Mouse (Mus musculus): ENCODE measurements at regions not wholly inside any gene's neighbourhood (a gene's known extent, or its start where the extent isn't known, plus 50 kb on each side); places are given as distances from the start of the nearest gene placed in this dataset.

DNA sequence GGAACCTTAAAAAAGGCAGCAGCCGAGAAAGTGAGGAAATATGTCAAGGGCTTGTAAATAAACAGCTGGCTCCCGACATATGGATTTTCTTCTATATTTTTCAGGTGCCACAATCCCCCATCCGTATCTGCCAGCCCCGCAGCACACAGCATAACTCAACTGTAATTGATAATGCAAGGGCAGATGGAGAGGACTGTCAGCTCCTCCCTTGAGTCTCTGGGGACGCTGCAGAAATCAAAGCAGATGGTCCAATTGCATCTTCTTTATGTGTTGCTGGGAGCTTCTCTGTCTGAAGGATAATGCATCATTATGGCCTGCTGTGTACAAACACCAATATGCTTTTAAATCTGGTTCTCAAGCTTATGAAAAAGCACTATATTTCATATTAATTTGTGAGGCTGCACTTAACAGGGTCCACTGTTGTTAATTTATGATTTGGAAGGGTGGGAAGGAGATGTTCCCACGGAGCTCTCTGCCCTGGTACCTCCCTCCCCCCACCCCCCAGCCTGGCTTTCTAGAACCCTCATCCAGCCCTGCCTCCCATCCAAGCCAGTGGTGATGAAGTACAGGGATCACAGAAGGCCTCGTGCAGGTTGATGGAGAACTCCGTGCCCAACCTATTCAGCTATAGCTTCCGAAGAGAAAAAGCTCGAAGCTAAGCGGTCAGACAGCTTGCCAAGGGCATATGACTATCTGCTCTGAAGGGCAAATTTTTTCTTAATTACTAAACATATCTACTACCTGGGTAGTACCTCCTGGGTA, 603.7 kb downstream of the Tox3 start:
- peak; percentile 14 for DNase-seq

DNA sequence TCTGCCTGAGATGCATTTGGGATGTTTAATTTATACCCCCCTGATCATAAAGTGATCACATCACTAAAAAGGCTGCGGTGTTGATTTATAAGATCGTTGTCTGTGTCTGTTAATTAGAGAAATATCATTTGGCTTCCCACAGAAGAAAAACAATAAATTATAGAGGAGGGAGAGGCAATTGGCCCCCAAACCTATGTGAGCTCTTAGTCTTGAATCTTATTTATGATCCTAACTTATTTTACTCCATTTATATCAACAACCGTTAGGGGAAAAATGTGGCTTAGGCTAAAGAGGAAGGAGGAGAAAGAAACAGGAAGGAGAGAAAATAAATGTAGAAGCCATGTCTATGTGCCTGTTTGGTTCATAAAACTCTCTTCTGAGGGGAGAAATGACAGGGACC, 609.5 kb downstream of the Tox3 start:
- DNase-seq, result no peak

DNA sequence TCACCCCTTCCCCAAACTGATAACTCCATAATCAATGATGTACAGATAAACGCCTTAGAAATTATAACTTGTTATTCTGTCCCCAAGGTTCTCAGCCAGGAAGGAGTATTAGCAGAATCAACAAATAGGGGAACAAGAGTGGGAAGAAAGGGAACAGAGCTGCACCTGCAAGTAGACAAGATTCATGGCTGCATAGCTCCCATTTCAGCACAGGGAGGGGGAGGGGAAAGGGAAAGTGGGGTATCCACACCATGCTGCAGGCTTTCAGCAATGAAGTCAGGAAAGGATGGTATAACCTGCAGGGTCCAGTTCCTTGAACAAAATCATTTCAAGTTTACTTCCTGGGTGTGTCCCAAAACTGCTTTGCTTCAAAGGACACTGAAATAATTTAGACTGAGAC, 610.5 kb downstream of the Tox3 start:
- DNase-seq, result no peak

DNA sequence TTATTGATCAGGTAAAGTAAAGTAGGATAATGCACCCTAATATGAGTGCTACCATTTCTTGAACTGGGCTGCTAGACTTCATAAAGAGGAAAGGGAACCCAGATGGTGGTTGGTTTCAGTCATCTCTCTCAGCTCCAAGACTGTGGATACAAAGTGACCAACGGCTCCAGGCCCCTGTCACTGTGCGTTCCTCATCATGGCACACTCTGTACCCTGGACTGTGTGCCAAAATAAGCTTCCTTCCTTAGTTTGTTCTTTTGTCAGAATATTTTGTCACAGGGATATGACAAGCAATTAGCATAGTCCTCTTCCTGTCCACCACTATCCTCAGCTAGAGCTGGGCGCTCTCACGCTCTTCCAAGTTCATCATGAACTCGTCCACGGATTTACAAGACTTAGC, 620.9 kb downstream of the Tox3 start:
- no peak for DNase-seq

DNA sequence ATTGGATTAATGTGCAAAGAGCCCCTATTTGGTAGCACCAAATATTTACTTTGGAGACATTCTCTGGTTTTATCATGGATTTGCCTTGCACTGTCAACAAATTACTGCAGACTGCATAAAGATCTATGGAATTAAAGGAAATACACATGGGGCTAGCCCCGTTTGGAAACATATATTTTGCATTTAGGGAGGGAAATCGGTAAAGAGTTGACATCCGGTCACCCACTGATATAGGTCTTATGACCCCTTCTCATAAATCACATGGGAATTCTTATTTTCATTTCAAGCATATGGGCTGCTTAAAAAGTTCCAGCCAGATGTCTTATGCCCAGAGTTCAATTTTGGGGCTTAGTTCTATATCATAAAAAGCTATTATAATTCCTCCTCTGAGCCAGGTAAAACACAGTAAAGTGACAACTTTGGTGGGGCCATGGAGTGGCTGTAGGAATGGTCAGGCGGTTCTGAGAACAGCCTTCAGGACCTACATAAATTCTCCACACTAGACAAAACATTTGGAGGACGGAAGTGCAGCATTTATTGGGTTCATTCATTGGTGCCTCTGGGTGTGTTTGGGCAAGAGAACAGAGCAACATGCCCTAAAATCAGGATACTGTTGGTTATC, 626.3 kb downstream of the Tox3 start:
- DNase-seq, result no peak

DNA sequence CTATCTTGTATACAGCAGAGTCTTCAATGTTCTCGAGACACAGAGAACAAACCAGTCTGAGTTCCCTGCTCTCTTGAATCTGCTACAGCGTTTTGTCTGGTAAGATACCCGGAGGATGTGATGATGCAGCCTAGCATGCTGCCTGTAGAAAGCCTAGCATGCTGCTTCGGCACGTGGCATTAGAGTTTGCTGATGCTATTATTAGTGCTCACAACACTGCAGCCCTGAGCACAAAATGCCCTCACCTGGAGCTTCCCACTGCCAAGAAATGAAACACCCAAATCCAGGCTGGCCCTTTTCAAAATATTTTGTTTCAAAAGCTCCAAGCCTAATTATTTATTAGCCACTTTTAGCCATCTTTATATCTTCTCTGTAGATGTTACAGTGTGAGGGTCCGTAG, 634.3 kb downstream of the Tox3 start:
- DNase-seq, result no peak

DNA sequence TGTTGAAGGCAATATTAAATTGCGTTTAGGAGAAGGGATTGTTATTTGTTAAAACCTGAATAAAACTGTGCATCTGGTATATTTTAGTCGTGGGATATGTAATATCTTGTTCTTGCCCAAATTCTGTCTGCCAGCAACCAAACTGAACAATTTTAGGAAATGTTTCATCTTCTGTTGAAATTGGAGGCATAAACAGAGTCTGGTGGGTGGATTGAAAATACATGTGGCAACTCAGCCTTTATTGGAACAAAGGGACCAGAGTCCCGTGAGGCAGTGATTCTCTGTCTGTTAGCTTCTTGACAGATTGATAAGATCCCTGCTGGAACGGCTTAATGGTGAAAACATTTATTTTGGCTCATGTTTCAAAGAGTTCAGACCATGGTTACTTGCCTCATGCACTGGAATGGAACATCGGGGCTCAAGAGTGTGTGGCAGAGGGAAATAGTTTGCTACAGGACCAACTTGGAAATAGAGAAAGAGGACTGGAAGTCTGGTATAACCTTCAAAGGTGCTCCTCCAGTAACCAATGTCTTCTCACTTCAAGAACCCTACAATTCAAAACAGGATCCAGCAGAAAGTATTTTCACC, 640.7 kb downstream of the Tox3 start:
- DNase-seq, result peak; percentile 62

DNA sequence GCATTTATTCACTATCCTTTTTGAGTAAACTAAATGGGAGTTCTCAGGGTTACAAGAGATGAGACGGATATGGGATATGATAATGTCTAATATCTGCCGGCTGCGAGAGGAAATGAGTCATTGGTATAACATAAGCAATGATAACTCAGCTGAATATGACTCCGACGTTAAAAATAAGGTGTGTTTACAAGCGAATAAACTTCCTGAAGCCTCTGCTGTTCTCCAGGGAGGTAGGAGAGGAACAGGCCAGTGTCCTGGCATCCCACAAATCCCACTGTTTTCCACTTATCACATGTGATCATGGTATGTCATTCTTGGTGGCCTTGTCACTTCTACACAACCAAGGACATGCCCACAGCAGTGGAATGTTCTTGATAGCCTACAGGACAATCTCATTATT, 641.7 kb upstream of the Sall1 start:
- no peak for DNase-seq

DNA sequence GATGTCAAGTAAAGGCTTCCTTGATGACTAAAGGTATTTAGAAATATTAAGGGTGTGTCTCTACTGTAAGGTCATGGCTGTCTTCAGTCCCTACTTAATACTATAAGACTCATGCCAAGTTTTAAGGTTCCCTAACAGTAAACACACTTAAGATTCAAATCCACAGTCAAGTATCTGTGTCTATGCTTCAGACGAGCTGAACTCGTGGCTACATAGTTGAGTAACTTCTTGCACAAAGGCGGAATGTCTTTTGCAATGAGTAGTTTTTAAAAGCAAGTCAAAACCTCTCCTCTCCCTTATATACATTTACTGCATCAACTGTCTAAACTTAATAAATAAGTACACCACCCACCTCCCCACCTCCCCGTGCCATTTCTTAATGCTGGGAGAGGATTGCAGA, 637.0 kb upstream of the Sall1 start:
- no peak for DNase-seq

DNA sequence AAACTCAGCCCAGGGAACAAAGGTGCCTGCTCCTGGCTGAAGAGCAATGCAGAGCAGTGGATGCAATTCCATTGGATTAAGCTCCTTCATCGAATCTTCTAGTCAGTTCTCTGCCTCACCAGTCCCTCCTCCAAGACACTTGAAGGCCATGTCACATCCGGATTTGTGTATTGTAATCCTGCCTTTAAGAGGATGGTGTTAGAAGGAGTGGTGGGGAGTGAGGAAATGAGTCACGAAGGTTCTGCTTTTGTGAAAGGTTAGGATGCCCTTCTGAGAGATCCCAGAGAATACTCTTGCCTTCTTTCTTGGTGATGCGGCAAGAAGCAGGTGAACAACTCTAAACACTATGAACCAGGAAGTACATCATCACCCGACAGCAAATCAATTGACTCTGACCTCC, 636.4 kb upstream of the Sall1 start:
- DNase-seq, result no peak

DNA sequence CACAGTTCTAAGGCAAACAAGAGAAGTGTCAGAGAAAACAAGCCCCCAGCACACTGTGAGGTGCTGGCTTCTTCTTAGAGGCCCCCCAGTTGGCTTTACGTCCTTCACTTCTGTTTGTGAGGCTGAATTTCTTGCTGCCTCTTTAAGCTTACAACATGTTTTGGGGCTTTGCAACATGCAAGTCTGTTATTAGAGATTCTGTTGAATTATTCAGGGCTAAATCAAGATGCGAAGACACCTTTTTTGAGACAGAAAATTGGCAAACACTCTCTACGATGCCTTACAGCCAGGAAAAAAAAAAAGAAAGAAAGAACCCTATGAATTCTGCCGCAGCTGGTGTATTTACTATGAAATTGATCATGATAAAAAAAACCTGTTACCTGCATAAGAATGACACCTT, 635.6 kb upstream of the Sall1 start:
- DNase-seq, result no peak

DNA sequence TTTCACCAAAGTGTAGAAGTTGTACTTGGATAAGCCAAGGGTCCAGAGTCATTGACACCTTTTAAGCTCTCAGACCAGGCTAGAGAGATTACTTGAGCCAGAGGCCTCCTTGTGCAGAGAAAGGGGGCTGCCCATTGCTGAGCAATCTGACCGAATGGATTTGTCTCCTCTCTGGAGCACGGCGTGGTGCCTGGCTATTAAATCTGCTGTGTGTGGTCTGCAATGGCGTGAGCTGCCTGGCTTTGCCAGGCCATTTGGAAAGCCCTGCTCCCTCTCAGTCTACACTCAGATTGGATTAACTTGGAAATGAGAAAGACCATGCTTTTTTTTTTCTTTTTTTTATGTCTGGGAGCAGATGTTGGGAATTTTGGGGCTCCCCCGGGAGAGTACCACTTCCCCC, 633.3 kb upstream of the Sall1 start:
- DNase-seq, result no peak

DNA sequence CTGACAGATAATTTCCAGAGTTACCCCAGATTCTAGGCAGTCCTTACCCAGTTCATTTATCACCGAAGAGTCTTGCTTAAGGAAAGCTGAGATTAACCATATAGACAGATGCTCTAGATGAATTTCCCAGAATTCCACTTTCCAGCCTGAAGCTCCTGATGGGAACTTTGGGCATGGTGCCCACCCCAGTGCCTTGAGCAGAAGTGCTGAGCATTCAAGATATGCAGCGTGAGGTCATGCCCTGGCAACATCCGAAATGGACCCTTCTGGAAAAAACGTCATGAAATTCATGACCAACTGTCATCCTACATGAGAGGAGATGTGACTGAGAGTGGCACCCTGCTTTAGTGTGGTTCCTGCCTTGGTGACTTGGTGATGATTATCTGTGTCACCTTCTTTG, 629.9 kb upstream of the Sall1 start:
- no peak for DNase-seq

DNA sequence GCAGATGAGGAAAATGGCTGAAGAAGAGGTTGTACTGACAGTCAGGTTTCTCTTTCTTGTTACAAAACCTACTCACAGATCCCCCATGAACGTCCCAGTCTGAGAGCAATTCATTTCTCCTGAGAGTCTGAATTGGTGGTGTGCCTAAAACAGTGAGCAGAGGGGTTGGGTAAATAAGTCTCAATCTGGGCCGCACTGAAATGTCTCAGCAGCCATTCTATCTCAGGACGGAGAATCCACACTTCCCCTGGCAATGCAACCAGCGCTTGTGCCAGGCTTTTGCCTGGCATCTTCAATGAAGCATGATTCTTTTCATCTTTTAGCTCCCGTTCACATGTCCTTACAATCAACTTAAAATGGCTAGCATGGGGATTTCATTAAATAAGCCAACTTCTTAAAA, 628.7 kb upstream of the Sall1 start:
- DNase-seq, result no peak

DNA sequence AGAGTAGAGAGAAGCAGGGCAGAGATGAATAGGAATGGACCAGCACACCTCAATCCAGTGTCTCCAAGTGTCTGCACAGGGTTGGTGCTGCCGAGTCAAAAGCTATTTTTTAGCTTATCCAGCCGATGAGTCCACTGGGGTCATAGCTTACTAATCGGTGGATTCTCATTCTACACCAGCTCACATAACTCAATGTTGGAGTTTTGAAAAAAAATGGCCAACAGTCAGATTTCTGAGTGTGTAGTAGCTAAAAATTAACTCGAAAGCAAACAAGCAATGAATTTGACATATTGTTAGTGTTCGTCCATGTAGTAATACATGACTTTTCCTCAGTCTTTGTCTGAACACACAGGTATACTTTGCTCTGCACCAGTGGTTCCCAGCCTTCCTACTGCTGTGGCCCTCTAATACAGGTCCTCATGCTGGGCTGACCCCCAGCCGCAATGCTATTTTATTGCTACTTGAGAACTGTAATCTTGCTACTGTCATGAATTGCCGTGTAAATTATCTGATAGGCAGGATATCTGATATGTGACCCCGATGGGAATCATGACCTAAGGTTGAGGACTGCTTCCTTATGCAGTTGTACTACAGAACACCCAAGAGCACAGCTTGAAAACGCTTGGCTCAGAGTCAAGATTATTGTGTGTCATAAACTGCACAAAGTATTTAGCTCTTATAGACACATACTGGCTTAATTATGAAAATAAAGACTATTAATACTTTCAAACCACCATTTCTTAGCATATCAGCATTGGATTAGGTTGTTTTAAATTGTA, 621.1 kb upstream of the Sall1 start:
- DNase-seq, result no peak

DNA sequence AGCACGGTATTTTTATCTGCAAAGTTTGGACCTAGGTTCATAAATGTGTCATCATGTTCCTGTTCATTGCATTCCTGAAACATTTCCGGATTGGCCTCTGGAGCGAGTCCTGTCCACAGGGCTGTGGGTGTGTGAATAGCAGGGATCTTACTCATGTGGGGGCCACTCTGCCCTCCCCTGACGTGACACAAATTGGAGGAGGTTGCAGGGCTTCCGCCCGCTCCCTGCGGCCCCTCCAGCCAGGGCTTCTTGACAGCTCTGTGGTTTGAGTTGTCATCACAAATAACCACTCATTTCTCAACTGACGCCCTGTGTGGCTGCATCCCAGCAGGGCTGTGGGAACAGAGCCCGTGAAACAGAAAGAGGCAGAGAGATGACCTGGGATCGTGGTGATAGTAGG, 619.9 kb upstream of the Sall1 start:
- DNase-seq, result no peak

DNA sequence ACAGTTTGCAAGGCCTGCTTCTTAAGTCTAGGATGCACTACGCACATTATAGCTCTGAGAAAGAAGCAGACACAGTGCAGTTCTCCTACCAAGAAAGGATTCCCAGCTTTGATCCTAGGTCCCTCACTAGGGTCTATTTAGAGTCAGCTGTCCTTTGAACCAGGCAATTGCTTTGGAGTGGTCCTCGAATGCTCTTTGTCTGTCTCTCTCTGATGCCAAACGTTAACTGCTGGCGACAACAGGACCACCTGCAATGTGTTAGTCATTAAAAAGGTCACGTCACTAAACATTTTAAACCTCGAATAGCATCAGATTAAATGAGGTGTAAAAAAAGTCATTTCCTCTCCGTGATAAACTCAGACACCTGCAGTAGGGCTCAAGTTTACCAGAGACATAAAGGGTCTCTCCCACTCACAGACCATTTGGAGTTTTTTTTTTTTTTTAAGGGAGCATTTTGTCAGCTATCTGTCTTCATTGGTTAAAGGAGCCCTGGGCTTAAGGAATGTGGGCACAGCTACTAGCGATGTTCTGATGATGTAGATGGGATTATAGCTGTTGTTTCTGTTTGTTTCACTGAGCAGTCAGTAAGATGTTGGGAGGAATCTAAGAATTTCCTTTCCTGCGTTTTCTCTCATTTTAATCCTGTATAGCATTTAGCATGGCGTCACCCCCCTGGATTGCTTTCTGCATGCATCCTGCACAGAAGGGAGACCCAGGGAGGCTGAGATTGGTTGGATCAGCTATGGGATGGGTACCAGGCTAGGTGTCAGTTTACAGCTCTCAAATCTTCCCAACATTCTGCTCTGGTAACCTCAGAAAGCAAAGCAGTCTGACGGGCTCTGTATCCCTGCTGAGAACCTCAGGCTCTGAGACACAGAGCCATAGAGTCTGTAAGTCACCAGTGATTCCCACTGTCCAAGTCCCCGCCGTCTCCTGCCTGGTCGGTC, 615.3 kb upstream of the Sall1 start:
- DNase-seq, result no peak

DNA sequence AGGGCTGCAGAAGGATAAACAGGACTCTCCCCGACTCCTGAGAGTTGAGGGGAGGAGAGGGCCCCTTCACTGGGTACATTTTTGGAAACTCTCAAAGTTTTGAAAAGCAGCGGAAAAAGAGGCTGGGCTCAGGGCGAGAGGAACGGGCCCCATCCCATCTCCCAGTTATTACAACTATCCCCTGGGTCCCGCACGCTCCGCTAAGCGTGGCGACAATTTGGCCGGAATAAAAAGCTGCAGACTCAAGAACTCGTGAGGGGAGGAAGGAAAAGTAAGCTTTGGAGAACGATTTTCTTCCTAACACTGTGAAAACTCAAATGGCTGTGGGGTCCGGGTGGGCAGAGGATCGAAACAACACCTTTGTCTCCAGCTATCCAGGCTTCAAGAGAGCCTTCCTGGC, 611.4 kb upstream of the Sall1 start:
- DNase-seq, result no peak

DNA sequence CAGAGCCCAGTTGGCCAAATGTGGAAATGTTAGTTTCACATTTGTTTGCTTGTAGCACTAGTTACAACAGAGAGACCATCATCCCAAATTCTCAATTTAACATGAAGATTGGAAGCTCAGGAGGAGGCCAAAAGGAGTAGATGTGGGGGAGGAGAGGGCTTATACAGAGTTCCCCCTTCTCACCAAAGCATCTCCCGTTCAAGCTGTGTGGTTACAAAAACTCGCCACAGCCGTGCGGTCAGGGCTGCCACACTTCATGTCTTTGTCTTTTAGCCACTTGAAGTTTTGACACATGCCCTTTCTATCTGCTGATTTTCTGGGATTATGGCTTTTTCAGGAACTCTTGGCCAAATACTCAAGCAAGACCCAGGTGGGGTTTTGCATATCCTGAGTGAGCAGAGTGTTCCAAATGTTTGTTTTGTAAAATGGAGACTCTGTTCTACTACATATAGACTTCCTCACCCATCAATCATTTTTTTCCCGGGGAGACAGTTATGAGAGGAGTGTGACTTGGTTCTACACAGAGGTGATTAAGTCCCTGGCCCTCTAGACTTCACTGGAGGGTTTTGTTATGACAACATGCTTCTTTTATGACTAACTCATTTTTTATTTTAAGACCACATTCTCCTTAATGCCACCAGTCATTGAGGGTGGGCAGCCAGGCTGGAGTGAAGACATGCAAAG, 605.4 kb upstream of the Sall1 start:
- DNase-seq, result no peak

DNA sequence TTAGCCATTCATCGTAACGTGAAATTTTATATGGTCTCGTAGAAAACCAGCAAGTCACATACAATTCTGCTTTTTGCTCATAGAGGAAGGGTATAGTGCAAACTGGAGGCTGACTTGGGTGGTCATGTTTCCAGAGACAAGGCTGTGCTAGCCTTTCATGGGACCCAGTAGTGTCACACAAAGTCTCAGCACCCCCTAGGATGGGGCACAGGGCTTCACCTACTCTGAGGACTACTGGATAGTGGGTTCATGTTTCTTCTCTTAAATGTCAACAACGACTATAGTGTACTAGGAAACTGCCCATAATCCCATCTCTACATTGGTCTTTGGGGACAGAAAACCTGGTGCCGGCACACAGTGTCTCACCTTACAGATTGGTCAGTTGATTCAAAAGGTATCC, 603.0 kb upstream of the Sall1 start:
- no peak for DNase-seq

DNA sequence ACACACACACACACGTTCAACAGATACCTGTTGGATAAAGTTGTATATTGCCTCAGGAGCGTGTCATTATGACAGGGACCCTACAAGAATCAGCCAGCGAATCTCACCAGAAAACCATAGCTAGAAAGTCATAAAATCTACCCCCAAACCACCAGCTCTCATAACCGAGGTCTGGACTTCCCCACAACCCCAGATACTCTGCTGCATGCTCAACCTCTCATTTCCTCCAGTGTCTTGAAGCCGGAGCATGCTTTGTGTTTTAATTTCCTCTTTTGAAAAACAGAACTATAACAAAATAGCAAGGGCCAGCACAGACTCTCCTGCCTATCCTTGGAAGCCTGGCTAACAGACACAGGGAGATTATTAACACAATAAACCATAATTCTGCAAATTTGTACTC, 597.4 kb upstream of the Sall1 start:
- no peak for DNase-seq

DNA sequence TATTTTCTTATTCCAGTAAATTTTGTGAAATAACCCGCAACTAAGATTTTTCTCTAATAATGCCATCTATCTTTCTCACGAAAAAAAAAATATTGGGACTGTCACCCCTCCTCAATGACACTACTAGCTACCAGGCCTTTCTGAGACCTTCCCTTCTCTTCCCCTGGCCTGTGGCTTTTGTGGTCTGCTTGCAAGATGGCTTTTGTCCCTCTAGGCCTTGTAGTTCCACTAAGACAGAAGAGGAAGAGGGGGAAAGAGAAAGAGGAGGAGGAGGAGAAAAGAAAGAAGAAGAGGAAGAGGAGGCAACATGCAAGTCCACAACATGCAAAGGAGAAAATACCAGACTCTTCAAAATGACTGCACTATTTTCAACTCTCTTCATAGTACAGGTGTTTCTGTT, 590.9 kb upstream of the Sall1 start:
- DNase-seq, result no peak
